Mouse (Mus musculus) frontal cortex, postnatal 10 days (tissue): ENCODE results near the gene Chrna9.
"Not testable (repeated sequence)": the region's sequence is repeated elsewhere in the genome, so short reads cannot be mapped to it uniquely, and the experiment has no call there.

Experiments used
- DNase-seq, 2 experiments: peaks; one replicate each; pipeline ENCODE4 v3.0.0; 2022; ENCODE audit warnings: low spot score in 2 of 2, mixed read lengths in 1 of 2

Chrna9 gene

GRCm38 (mm10) chr5:65956144-65957008 lies 21.7 kb downstream of the Chrna9 start:
- DNase-seq, result no peak

- DNase-seq, result peak in 1 of 2 experiments; percentile 31
Observed at GRCm38 (mm10) chr5:65958597-65958996, 23.9 kb downstream of the Chrna9 start.

- DNase-seq, result no peak
Observed at GRCm38 (mm10) chr5:65959893-65960596, 25.3 kb downstream of the Chrna9 start.

- DNase-seq, result no peak
Observed at GRCm38 (mm10) chr5:65960597-65960950, 25.9 kb downstream of the Chrna9 start.

- DNase-seq, result no peak
Observed at GRCm38 (mm10) chr5:65963291-65963690, 28.6 kb downstream of the Chrna9 start.

GRCm38 (mm10) chr5:65965771-65966279 lies 31.1 kb downstream of the Chrna9 start:
- no peak for DNase-seq

- no peak for DNase-seq
Observed at GRCm38 (mm10) chr5:65967091-65967490, 32.4 kb downstream of the Chrna9 start.

GRCm38 (mm10) chr5:65968004-65968403 lies 33.3 kb downstream of the Chrna9 start:
- DNase-seq, result no peak

GRCm38 (mm10) chr5:65973189-65973588 lies 38.5 kb downstream of the Chrna9 start:
- DNase-seq, result no peak

- DNase-seq, result no peak
Observed at GRCm38 (mm10) chr5:65975731-65976130, 41.0 kb downstream of the Chrna9 start.

- no peak for DNase-seq
Observed at GRCm38 (mm10) chr5:65986426-65986825, 51.7 kb downstream of the Chrna9 start.

GRCm38 (mm10) chr5:65987004-65987403 lies 52.3 kb downstream of the Chrna9 start:
- DNase-seq, result not testable (repeated sequence)

GRCm38 (mm10) chr5:65991191-65991590 lies 56.5 kb downstream of the Chrna9 start:
- no peak for DNase-seq

GRCm38 (mm10) chr5:65994643-65995042 lies 59.9 kb downstream of the Chrna9 start:
- no peak for DNase-seq

- no peak for DNase-seq
Observed at GRCm38 (mm10) chr5:65997813-65998212, 63.1 kb downstream of the Chrna9 start.

- DNase-seq, result no peak
Observed at GRCm38 (mm10) chr5:65999106-65999505, 64.4 kb downstream of the Chrna9 start.

- DNase-seq, result no peak
Observed at GRCm38 (mm10) chr5:66000074-66000473, 65.4 kb downstream of the Chrna9 start.

- DNase-seq, result no peak
Observed at GRCm38 (mm10) chr5:66000567-66001125, 65.9 kb downstream of the Chrna9 start.

- no peak for DNase-seq
Observed at GRCm38 (mm10) chr5:66001232-66001631, 66.5 kb downstream of the Chrna9 start.

- DNase-seq, result no peak
Observed at GRCm38 (mm10) chr5:66004134-66004925, 69.6 kb downstream of the Chrna9 start, which contains the start of gene 9130230L23Rik. TSS of gene 9130230L23Rik (minus strand) at chr5:66004285.

GRCm38 (mm10) chr5:66005041-66005678 lies 70.4 kb downstream of the Chrna9 start:
- no peak for DNase-seq
